Mouse (Mus musculus) hindbrain, embryonic 14.5 days (tissue): ENCODE results near the gene Chd1. TPM values are rescaled to one million over a fixed set of nuclear protein-coding genes. Genes with fewer than 3 reads are reported as not detected.

Experiments used
- ATAC-seq: fragments of 200-750 bp; cut with Nextera tagmentation; 2 replicates; pipeline ENCODE4 v1.8.0; 2017; ENCODE audit warnings: moderate number of reproducible peaks, mild to moderate bottlenecking, moderate TSS enrichment, moderate library complexity; ENCODE audit not compliant: low FRiP score
- DNase-seq: peaks from one replicate; pipeline ENCODE4 v3.0.0-alpha.2; 2015; ENCODE audit warnings: low spot score
- H3K27ac ChIP-seq: fragments of 300-500 bp; sonication (generic); 2 replicates; pipeline ENCODE4 v1.5.1; 2014; ENCODE audit warnings: mild to moderate bottlenecking, moderate library complexity
- H3K27me3 ChIP-seq: fragments of 300-500 bp; sonication (generic); 2 replicates; pipeline ENCODE4 v1.6.1; 2014; ENCODE audit warnings: mild to moderate bottlenecking, low read length, mixed read lengths; ENCODE audit not compliant: control insufficient read depth, insufficient read depth
- H3K36me3 ChIP-seq: fragments of 300-500 bp; sonication (generic); replicated peaks from 2 replicates; pipeline ENCODE4 v1.6.1; 2014; ENCODE audit not compliant: control insufficient read depth, insufficient read depth
- H3K4me1 ChIP-seq: fragments of 300-500 bp; sonication (generic); replicated peaks from 2 replicates; pipeline ENCODE4 v1.6.1; 2014; ENCODE audit warnings: antibody characterized with exemption, low read length, mixed read lengths; ENCODE audit not compliant: control insufficient read depth, insufficient read depth
- H3K4me2 ChIP-seq: fragments of 300-500 bp; sonication (generic); replicated peaks from 2 replicates; pipeline ENCODE4 v1.6.1; 2014; ENCODE audit warnings: mild to moderate bottlenecking, moderate library complexity
- H3K4me3 ChIP-seq: fragments of 300-500 bp; sonication (generic); replicated peaks from 2 replicates; pipeline ENCODE4 v1.5.1; 2014; ENCODE audit warnings: mild to moderate bottlenecking, low read length
- H3K9ac ChIP-seq: fragments of 300-500 bp; sonication (generic); 2 replicates; pipeline ENCODE4 v1.6.1; 2014
- H3K9me3 ChIP-seq: fragments of 300-500 bp; sonication (generic); 2 replicates; pipeline ENCODE4 v1.6.1; 2016; ENCODE audit warnings: low read length; ENCODE audit not compliant: control insufficient read depth
- WGBS: fragments of 180-500 bp; shearing (Covaris S2); extraction: QIAGEN DNeasy Blood & Tissue Kit; methylation state at CpG from one replicate; pipeline ENCODE4 v1.1.7; 2014; 5-methylcytosine and 5-hydroxymethylcytosine counted together
- polyA plus RNA-seq: library from polyadenylated mRNA; unstranded; fragments of >200 nt; fragmentation: Nextera tagmentation; extraction: Ambion mirVana; gene quantifications from 2 replicates; pipeline ENCODE4 v1.2.1, GENCODE M21; 2014

Chd1 gene
- polyA plus RNA-seq, 1 experiment from 2014 or later: 21.8 TPM

- H3K27me3 ChIP-seq: no peaks in the 10 kb centered on the region
- H3K27ac ChIP-seq: no peak overlapping the region
- no peak overlapping the region for H3K4me2 ChIP-seq
- no peak overlapping the region for H3K4me3 ChIP-seq
- no peaks in the 10 kb centered on the region for H3K4me1 ChIP-seq
- 82% methylated on average over 7 of the region's 7 CpGs for WGBS
- ATAC-seq (no peak), DNase-seq (no peak)
- H3K9ac ChIP-seq: no peak overlapping the region
- H3K9me3 ChIP-seq: no peaks in the 10 kb centered on the region
- H3K36me3 ChIP-seq: peaks cover 78% of the 10 kb centered on the region
Observed at GRCm38 (mm10) chr17:15769081-15769724, 64.4 kb downstream of the Chd1 start.

- Histone ChIP-seq H3K9ac (no peak overlapping the region), H3K4me3 (no peak overlapping the region), H3K4me2 (no peak overlapping the region), H3K4me1 (no peaks in the 10 kb centered on the region), H3K9me3 (no peaks in the 10 kb centered on the region), H3K36me3 (peaks cover 37% of the 10 kb centered on the region), H3K27me3 (no peaks in the 10 kb centered on the region), H3K27ac (no peak overlapping the region)
- ATAC-seq (no peak), DNase-seq (no peak)
- 72% methylated on average over 6 of the region's 6 CpGs for WGBS
Observed at GRCm38 (mm10) chr17:15773956-15774355, 69.2 kb downstream of the Chd1 start.

- H3K4me3 ChIP-seq: no peak overlapping the region
- DNase-seq: no peak
Observed at GRCm38 (mm10) chr17:15774565-15775215, 69.9 kb downstream of the Chd1 start.

GRCm38 (mm10) chr17:15776349-15776748, 71.6 kb downstream of the Chd1 start:
- H3K4me2 ChIP-seq: no peak overlapping the region
- WGBS: 79% methylated on average over 5 of the region's 5 CpGs
- peaks cover 13% of the 10 kb centered on the region for H3K36me3 ChIP-seq
- no peaks in the 10 kb centered on the region for H3K27me3 ChIP-seq
- ATAC-seq (no peak), DNase-seq (no peak)
- no peaks in the 10 kb centered on the region for H3K4me1 ChIP-seq
- no peaks in the 10 kb centered on the region for H3K9me3 ChIP-seq
- no peak overlapping the region for H3K27ac ChIP-seq
- no peak overlapping the region for H3K9ac ChIP-seq
- no peak overlapping the region for H3K4me3 ChIP-seq

More at GRCm38 (mm10) chr17:15774565-15775215, 69.9 kb downstream of the Chd1 start:
- H3K27ac ChIP-seq: no peak overlapping the region
- 84% methylated on average over 5 of the region's 5 CpGs for WGBS
- H3K9me3 ChIP-seq: no peaks in the 10 kb centered on the region
- H3K4me1 ChIP-seq: no peaks in the 10 kb centered on the region
- H3K4me2 ChIP-seq: no peak overlapping the region
- ATAC-seq: no peak
- H3K36me3 ChIP-seq: peaks cover 29% of the 10 kb centered on the region
- H3K9ac ChIP-seq: no peak overlapping the region
- no peaks in the 10 kb centered on the region for H3K27me3 ChIP-seq

- Histone ChIP-seq H3K4me1 (no peaks in the 10 kb centered on the region), H3K27me3 (no peaks in the 10 kb centered on the region), H3K4me2 (no peak overlapping the region), H3K36me3 (no peaks in the 10 kb centered on the region), H3K27ac (no peak overlapping the region), H3K4me3 (no peak overlapping the region), H3K9me3 (no peaks in the 10 kb centered on the region), H3K9ac (no peak overlapping the region)
- DNase-seq (no peak), ATAC-seq (no peak)
- 82% methylated on average over 6 of the region's 6 CpGs for WGBS
Observed at GRCm38 (mm10) chr17:15777979-15778378, 73.2 kb downstream of the Chd1 start.

- Histone ChIP-seq H3K27me3 (no peaks in the 10 kb centered on the region), H3K9me3 (no peaks in the 10 kb centered on the region), H3K4me1 (no peaks in the 10 kb centered on the region), H3K4me3 (no peak overlapping the region), H3K36me3 (no peaks in the 10 kb centered on the region), H3K4me2 (no peak overlapping the region), H3K9ac (no peak overlapping the region), H3K27ac (no peak overlapping the region)
- WGBS: 23% methylated on average over 3 of the region's 3 CpGs
- ATAC-seq (no peak), DNase-seq (peak; percentile 77)
Observed at GRCm38 (mm10) chr17:15787036-15787435, 82.3 kb downstream of the Chd1 start.

GRCm38 (mm10) chr17:15790716-15791115, 85.9 kb downstream of the Chd1 start:
- no peak overlapping the region for H3K4me3 ChIP-seq
- no peak for DNase-seq
- H3K27ac ChIP-seq: no peak overlapping the region
- 87% methylated on average over 8 of the region's 8 CpGs for WGBS
- no peaks in the 10 kb centered on the region for H3K4me1 ChIP-seq
- H3K4me2 ChIP-seq: no peak overlapping the region
- H3K27me3 ChIP-seq: no peaks in the 10 kb centered on the region
- no peaks in the 10 kb centered on the region for H3K36me3 ChIP-seq
- no peak for ATAC-seq
- no peaks in the 10 kb centered on the region for H3K9me3 ChIP-seq
- H3K9ac ChIP-seq: no peak overlapping the region

- DNase-seq (no peak), ATAC-seq (peak; percentile 43; the same call in 1 of the 2 replicates)
- H3K27ac ChIP-seq: no peak overlapping the region
- no peaks in the 10 kb centered on the region for H3K27me3 ChIP-seq
- no peak overlapping the region for H3K4me3 ChIP-seq
- H3K9me3 ChIP-seq: no peaks in the 10 kb centered on the region
- H3K4me1 ChIP-seq: no peaks in the 10 kb centered on the region
- H3K9ac ChIP-seq: no peak overlapping the region
- no peaks in the 10 kb centered on the region for H3K36me3 ChIP-seq
- WGBS: 37% methylated on average over 3 of the region's 3 CpGs
- no peak overlapping the region for H3K4me2 ChIP-seq
Observed at GRCm38 (mm10) chr17:15799195-15799793, 94.5 kb downstream of the Chd1 start.

- peak; percentile 54 for DNase-seq
- 0 out of 2 replicates have a peak, but pooled peaks have one; percentile 25 for ATAC-seq
Observed at GRCm38 (mm10) chr17:15804008-15804812, 99.4 kb downstream of the Chd1 start.

More at GRCm38 (mm10) chr17:15804008-15804812, 99.4 kb downstream of the Chd1 start:
- no peak overlapping the region for H3K9ac ChIP-seq
- H3K36me3 ChIP-seq: peaks cover 23% of the 10 kb centered on the region
- no peaks in the 10 kb centered on the region for H3K9me3 ChIP-seq
- H3K27me3 ChIP-seq: no peaks in the 10 kb centered on the region
- no peak overlapping the region for H3K4me3 ChIP-seq
- peaks cover 13% of the 10 kb centered on the region for H3K4me1 ChIP-seq
- no peak overlapping the region for H3K27ac ChIP-seq
- 54% methylated on average over 15 of the region's 15 CpGs for WGBS
- H3K4me2 ChIP-seq: no peak overlapping the region
